ENCODE assay signal across 8 mouse cellular contexts in the genomic region with DNA sequence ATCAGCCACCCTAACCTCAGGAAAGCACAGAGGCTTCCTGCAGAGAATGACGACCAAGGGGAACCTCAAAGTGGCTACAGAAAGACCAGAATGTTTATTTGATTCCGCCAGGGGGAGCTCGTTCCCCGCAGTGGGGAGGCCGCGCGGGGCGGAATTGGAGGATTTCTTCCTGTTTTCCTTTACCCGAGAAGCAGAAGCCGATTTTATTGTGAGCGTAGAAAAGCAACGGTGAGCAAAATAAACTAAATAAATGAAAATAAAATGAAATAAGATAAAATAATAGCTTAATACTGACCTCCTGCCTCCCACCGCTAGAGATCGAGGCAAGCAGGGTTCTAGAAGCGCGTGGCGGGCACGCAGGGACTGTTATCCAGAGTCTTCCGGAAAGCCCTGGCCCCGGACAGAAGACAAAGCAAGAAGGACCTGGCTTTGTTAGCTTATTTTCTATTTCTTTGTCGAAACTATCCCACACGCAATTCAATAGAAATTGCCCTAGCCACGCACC. TPM values are rescaled to one million over a fixed set of nuclear protein-coding genes. Genes with fewer than 3 reads are reported as not detected.
DNase-seq lines count a peak whose midpoint lies in the region; ATAC-seq and TF ChIP-seq lines count a peak whose summit lies in the region.

No protein-coding gene starts in this region.

- H3K36me3 ChIP-seq in heart, embryonic 10.5 days, result no peaks in the 10 kb centered on the region
- no peaks in the 10 kb centered on the region for H3K36me3 ChIP-seq in kidney, embryonic 15.5 days

- H3K9me3 ChIP-seq in heart, embryonic 10.5 days, result no peaks in the 10 kb centered on the region
- no peaks in the 10 kb centered on the region for H3K9me3 ChIP-seq in kidney, embryonic 15.5 days (replicated peaks)

- TF ChIP-seq CTCF in bone marrow macrophage, adult 2 months (IDR thresholded peaks at IDR 0.05; ENCODE audit: low read depth, low read length), result peak; percentile 90
- peak; percentile 23; the same call in 1 of the 2 replicates for TF ChIP-seq CTCF in embryonic fibroblast, embryonic 13.5 days (IDR thresholded peaks at IDR 0.05; ENCODE audit: borderline replicate concordance, insufficient read depth, low read length)

- peak; percentile 88 for ATAC-seq in kidney, embryonic 15.5 days (replicated peaks; ENCODE audit: low FRiP score)
- peak; percentile 91 for ATAC-seq in monocyte, adult 5-6 weeks (replicated peaks; ENCODE audit: insufficient number of reproducible peaks, low FRiP score, low TSS enrichment, poor library complexity, severe bottlenecking)

- H3K27me3 ChIP-seq in heart, embryonic 10.5 days (ENCODE audit: insufficient read depth, poor library complexity, severe bottlenecking), result peaks cover 8% of the 10 kb centered on the region
- H3K27me3 ChIP-seq in kidney, embryonic 15.5 days, result peaks cover 6% of the 10 kb centered on the region

- TF ChIP-seq POLR2A in bone marrow macrophage, adult 2 months (IDR thresholded peaks at IDR 0.05; ENCODE audit: borderline replicate concordance, low read depth, low read length), result no peak
- TF ChIP-seq POLR2A in embryonic fibroblast, embryonic 13.5 days (IDR thresholded peaks at IDR 0.05; ENCODE audit: low read depth, low read length), result peak; percentile 13; the same call in 1 of the 2 replicates

- H3K9ac ChIP-seq in kidney, embryonic 15.5 days, result peak overlapping the region; percentile 53

- H3K4me3 ChIP-seq in bone marrow macrophage, adult 2 months (ENCODE audit: insufficient read depth, low read length), result peak overlapping the region; percentile 77
- peak overlapping the region; percentile 87 for H3K4me3 ChIP-seq in embryonic fibroblast, embryonic 13.5 days (ENCODE audit: insufficient read depth, low read length)
- peak overlapping the region; percentile 76 for H3K4me3 ChIP-seq in heart, embryonic 10.5 days
- H3K4me3 ChIP-seq in kidney, embryonic 15.5 days (replicated peaks), result peak overlapping the region; percentile 71

- DNase-seq in 416B (ENCODE audit: low read depth) (peak; percentile 96), liver (peak; percentile 91)
- peak; percentile 93 for DNase-seq in heart, embryonic 10.5 days (ENCODE audit: low spot score)
- DNase-seq in spleen, postnatal 4 days (ENCODE audit: low spot score in 2 of 2), result peak; percentile 89 to 98

- H3K27ac ChIP-seq in bone marrow macrophage, adult 2 months (ENCODE audit: insufficient read depth, low read depth, low read length), result peak overlapping the region; percentile 81
- H3K27ac ChIP-seq in embryonic fibroblast, embryonic 13.5 days (ENCODE audit: insufficient read depth, low read length), result peak overlapping the region; percentile 67
- peak overlapping the region; percentile 93 for H3K27ac ChIP-seq in heart, embryonic 10.5 days
- peak overlapping the region; percentile 88 for H3K27ac ChIP-seq in kidney, embryonic 15.5 days

- H3K4me1 ChIP-seq in bone marrow macrophage, adult 2 months (ENCODE audit: control insufficient read depth, insufficient read depth, low read length), result no peaks in the 10 kb centered on the region
- no peaks in the 10 kb centered on the region for H3K4me1 ChIP-seq in embryonic fibroblast, embryonic 13.5 days (ENCODE audit: control insufficient read depth, insufficient read depth, low read length)
- H3K4me1 ChIP-seq in heart, embryonic 10.5 days, result 0 out of 2 replicates have a peak, but pooled peaks cover 3% of the 10 kb centered on the region
- H3K4me1 ChIP-seq in kidney, embryonic 15.5 days, result peaks cover 3% of the 10 kb centered on the region; the same call in 1 of the 2 replicates

- under 1% methylated on average over 23 of the region's 23 CpGs for WGBS in heart, embryonic 10.5 days
- under 1% methylated on average over 23 of the region's 23 CpGs for WGBS in kidney, embryonic 15.5 days

- peak overlapping the region; percentile 48 for H3K4me2 ChIP-seq in kidney, embryonic 15.5 days

RNA-seq across cellular contexts. Expression of a gene that starts 6.7 kb away (rescaled TPM):
- not detected in 2 replicates for polyA plus RNA-seq in bone marrow macrophage, adult 2 months (2012; ENCODE audit: insufficient read depth, insufficient read length, missing spikeins)
- polyA plus RNA-seq in embryonic fibroblast, embryonic 13.5 days (2011; ENCODE audit: insufficient read length, low read depth, missing spikeins), result 0.23 and 0.32 TPM in 2 replicates
- 0.09 TPM in 1 of 2 replicates, not detected in the other for polyA plus RNA-seq in heart, embryonic 10.5 days (2016; fragmentation: Nextera tagmentation; extraction: Ambion mirVana)
- 0.08 and 0.17 TPM in 2 replicates for polyA plus RNA-seq in kidney, embryonic 15.5 days (2015; fragmentation: Nextera tagmentation; extraction: Ambion mirVana)
- 0.32 to 0.78 TPM in 2 of 3 replicates, not detected in the other for total RNA-seq in monocyte, adult 5-6 weeks (2017)

RNA-seq across cellular contexts. Expression of a gene that starts 29.4 kb away (rescaled TPM):
- polyA plus RNA-seq in bone marrow macrophage, adult 2 months (2012; ENCODE audit: insufficient read depth, insufficient read length, missing spikeins), result 0.25 and 0.76 TPM in 2 replicates
- 2.9 and 5.0 TPM in 2 replicates for polyA plus RNA-seq in embryonic fibroblast, embryonic 13.5 days (2011; ENCODE audit: insufficient read length, low read depth, missing spikeins)
- 7.4 and 9.1 TPM in 2 replicates for polyA plus RNA-seq in heart, embryonic 10.5 days (2016; fragmentation: Nextera tagmentation; extraction: Ambion mirVana)
- polyA plus RNA-seq in kidney, embryonic 15.5 days (2015; fragmentation: Nextera tagmentation; extraction: Ambion mirVana), result 12.1 and 12.5 TPM in 2 replicates
- total RNA-seq in monocyte, adult 5-6 weeks (2017), result 2.1 to 2.6 TPM in 2 of 3 replicates, not detected in the other

RNA-seq across cellular contexts. Expression of a gene that starts 35.3 kb away (rescaled TPM):
- polyA plus RNA-seq in bone marrow macrophage, adult 2 months (2012; ENCODE audit: insufficient read depth, insufficient read length, missing spikeins), result 3.0 and 3.4 TPM in 2 replicates
- 0.37 and 0.98 TPM in 2 replicates for polyA plus RNA-seq in embryonic fibroblast, embryonic 13.5 days (2011; ENCODE audit: insufficient read length, low read depth, missing spikeins)
- polyA plus RNA-seq in heart, embryonic 10.5 days (2016; fragmentation: Nextera tagmentation; extraction: Ambion mirVana), result 0.30 and 0.33 TPM in 2 replicates
- 0.14 and 0.35 TPM in 2 replicates for polyA plus RNA-seq in kidney, embryonic 15.5 days (2015; fragmentation: Nextera tagmentation; extraction: Ambion mirVana)
- total RNA-seq in monocyte, adult 5-6 weeks (2017), result 0.10 to 0.64 TPM in 2 of 3 replicates, not detected in the other

Comparison
In these comparisons a context has a peak if more than half of its experiments do, and no peak if none do; other contexts are left out.
1. Peak in every context shown above with its lines: DNase-seq, ATAC-seq, H3K4me3 ChIP-seq and H3K27ac ChIP-seq.